In genomic region chr2:118916436-118916835, GRCm38 (mm10) we compare ENCODE assay signal across 20 mouse cellular contexts. TPM values are rescaled to one million over a fixed set of nuclear protein-coding genes. Genes with fewer than 3 reads are reported as not detected.
DNase-seq lines count a peak whose midpoint lies in the region; ATAC-seq and TF ChIP-seq lines count a peak whose summit lies in the region.
"Had no signal": no experiment of that assay in that cellular context is flagged by ENCODE, and none has a peak within 500 bp of the region (broad histone marks: within the 10 kb centered on the region; RNA-seq: fewer than 3 reads in every experiment).

No protein-coding gene starts in this region.

- peak; percentile 70 for DNase-seq in kidney, adult 11 months
- peak; percentile 46 for DNase-seq in kidney, postnatal 14 days
- DNase-seq in kidney, postnatal 36 days, result peak; percentile 77 to 82
- no peak for DNase-seq in heart, embryonic 10.5 days (ENCODE audit: low spot score)
- DNase-seq in testis, postnatal 14 days (ENCODE audit: low spot score), result no peak
- DNase-seq: adrenal gland, postnatal 10 days; cerebellum, adult 11 months; cerebellum, postnatal 36 days; gastrocnemius, postnatal 10 days; heart, adult 18-20 months; heart, postnatal 14 days had no signal

- TF ChIP-seq CTCF in ES-Bruce4 (IDR thresholded peaks at IDR 0.05; ENCODE audit: low read depth, low read length), result no peak

- ATAC-seq in kidney, embryonic 15.5 days (replicated peaks; ENCODE audit: low FRiP score), result no peak
- ATAC-seq in kidney, embryonic 16.5 days (ENCODE audit: low FRiP score, low TSS enrichment), result no peak
- ATAC-seq: forebrain, embryonic 16.5 days had no signal

- TF ChIP-seq EP300 in ES-Bruce4 (IDR thresholded peaks at IDR 0.05; ENCODE audit: insufficient read depth, low read depth, low read length), result no peak

- H3K27ac ChIP-seq in kidney, embryonic 15.5 days, result no peak overlapping the region
- H3K27ac ChIP-seq in kidney, embryonic 16.5 days (ENCODE audit: low read length), result no peak overlapping the region
- no peak overlapping the region for H3K27ac ChIP-seq in ES-Bruce4 (ENCODE audit: insufficient read depth, low read length)
- H3K27ac ChIP-seq in heart, embryonic 10.5 days, result no peak overlapping the region
- H3K27ac ChIP-seq: embryonic facial prominence, embryonic 13.5 days; forebrain, embryonic 12.5 days; heart, embryonic 15.5 days; hindbrain, embryonic 13.5 days had no signal

- no peak overlapping the region for H3K4me3 ChIP-seq in kidney, embryonic 15.5 days (replicated peaks)
- no peak overlapping the region for H3K4me3 ChIP-seq in kidney, embryonic 16.5 days (ENCODE audit: low read length)
- no peak overlapping the region for H3K4me3 ChIP-seq in ES-Bruce4 (ENCODE audit: low read depth, low read length)
- H3K4me3 ChIP-seq in heart, embryonic 10.5 days, result no peak overlapping the region
- H3K4me3 ChIP-seq: embryonic facial prominence, embryonic 13.5 days; forebrain, embryonic 12.5 days; heart, embryonic 15.5 days; hindbrain, embryonic 13.5 days had no signal

- H3K36me3 ChIP-seq in kidney, embryonic 15.5 days, result peaks cover 38% of the 10 kb centered on the region
- H3K36me3 ChIP-seq in kidney, embryonic 16.5 days (ENCODE audit: insufficient read depth, low read length), result peaks cover 16% of the 10 kb centered on the region
- H3K36me3 ChIP-seq in ES-Bruce4 (ENCODE audit: control insufficient read depth, insufficient read depth, low read length, poor library complexity, severe bottlenecking), result no peaks in the 10 kb centered on the region; the same call in 1 of the 2 replicates
- peaks cover 50% of the 10 kb centered on the region for H3K36me3 ChIP-seq in heart, embryonic 10.5 days

- WGBS in kidney, embryonic 15.5 days, result 89% methylated on average over 17 of the region's 17 CpGs
- WGBS in kidney, embryonic 16.5 days, result 87% methylated on average over 17 of the region's 17 CpGs
- 93% methylated on average over 17 of the region's 17 CpGs for WGBS in heart, embryonic 10.5 days

- no peak overlapping the region for H3K9ac ChIP-seq in kidney, embryonic 15.5 days
- H3K9ac ChIP-seq in kidney, embryonic 16.5 days (replicated peaks; ENCODE audit: low read length), result no peak overlapping the region
- peak overlapping the region; percentile 28; the same call in 1 of the 2 replicates for H3K9ac ChIP-seq in ES-Bruce4 (ENCODE audit: low read depth, poor library complexity, severe bottlenecking)
- H3K9ac ChIP-seq: embryonic facial prominence, embryonic 13.5 days; forebrain, embryonic 12.5 days; heart, embryonic 15.5 days; hindbrain, embryonic 13.5 days had no signal

- no peak overlapping the region for H3K4me2 ChIP-seq in kidney, embryonic 15.5 days
- H3K4me2 ChIP-seq in kidney, embryonic 16.5 days (replicated peaks; ENCODE audit: low read depth, low read length), result no peak overlapping the region
- H3K4me2 ChIP-seq: embryonic facial prominence, embryonic 13.5 days; forebrain, embryonic 12.5 days; heart, embryonic 11.5 days; heart, embryonic 15.5 days; hindbrain, embryonic 13.5 days had no signal

- no peaks in the 10 kb centered on the region for H3K9me3 ChIP-seq in kidney, embryonic 15.5 days (replicated peaks)
- no peaks in the 10 kb centered on the region for H3K9me3 ChIP-seq in kidney, embryonic 16.5 days (ENCODE audit: low read length)
- H3K9me3 ChIP-seq in ES-Bruce4 (replicated peaks; ENCODE audit: control insufficient read depth, insufficient read depth, low read length, poor library complexity, severe bottlenecking), result no peaks in the 10 kb centered on the region
- no peaks in the 10 kb centered on the region for H3K9me3 ChIP-seq in heart, embryonic 10.5 days
- H3K9me3 ChIP-seq: embryonic facial prominence, embryonic 13.5 days; forebrain, embryonic 12.5 days; heart, embryonic 15.5 days; hindbrain, embryonic 13.5 days had no signal

- H3K27me3 ChIP-seq in kidney, embryonic 15.5 days, result no peaks in the 10 kb centered on the region
- H3K27me3 ChIP-seq in kidney, embryonic 16.5 days (ENCODE audit: insufficient read depth, low read length), result no peaks in the 10 kb centered on the region
- H3K27me3 ChIP-seq in ES-Bruce4 (ENCODE audit: control insufficient read depth, insufficient read depth, low read length, poor library complexity, severe bottlenecking), result no peaks in the 10 kb centered on the region
- H3K27me3 ChIP-seq in heart, embryonic 10.5 days (ENCODE audit: insufficient read depth, poor library complexity, severe bottlenecking), result 0 out of 2 replicates have a peak, but pooled peaks cover 7% of the 10 kb centered on the region
- H3K27me3 ChIP-seq: embryonic facial prominence, embryonic 13.5 days; forebrain, embryonic 12.5 days; heart, embryonic 15.5 days; hindbrain, embryonic 13.5 days had no signal

- TF ChIP-seq POLR2A in ES-Bruce4 (IDR thresholded peaks at IDR 0.05; ENCODE audit: insufficient read depth, low read length), result no peak

- H3K4me1 ChIP-seq in kidney, embryonic 15.5 days, result peaks cover 15% of the 10 kb centered on the region
- peaks cover 15% of the 10 kb centered on the region for H3K4me1 ChIP-seq in kidney, embryonic 16.5 days (ENCODE audit: insufficient read depth, low read length)
- no peaks in the 10 kb centered on the region for H3K4me1 ChIP-seq in ES-Bruce4 (ENCODE audit: control insufficient read depth, insufficient read depth, low read length)
- peaks cover 52% of the 10 kb centered on the region for H3K4me1 ChIP-seq in heart, embryonic 10.5 days

RNA-seq across cellular contexts. Expression of gene Chst14, which starts 9.9 kb away (rescaled TPM):
- 25.9 and 28.4 TPM in 2 replicates for polyA plus RNA-seq in kidney, embryonic 15.5 days (2015; fragmentation: Nextera tagmentation; extraction: Ambion mirVana)
- polyA plus RNA-seq in kidney, embryonic 16.5 days (2015; fragmentation: Nextera tagmentation; extraction: Ambion mirVana), result 26.8 and 28.6 TPM in 2 replicates
- polyA plus RNA-seq in ES-Bruce4 (2011; ENCODE audit: insufficient read depth, insufficient read length, low read depth, missing spikeins), result 9.3 and 10.3 TPM in 2 replicates
- 18.8 and 20.1 TPM in 2 replicates for polyA plus RNA-seq in heart, embryonic 10.5 days (2016; fragmentation: Nextera tagmentation; extraction: Ambion mirVana)

RNA-seq across cellular contexts. Expression of gene Bahd1, which starts 16.3 kb away (rescaled TPM):
- 3.8 and 4.4 TPM in 2 replicates for polyA plus RNA-seq in kidney, embryonic 15.5 days (2015; fragmentation: Nextera tagmentation; extraction: Ambion mirVana)
- polyA plus RNA-seq in kidney, embryonic 16.5 days (2015; fragmentation: Nextera tagmentation; extraction: Ambion mirVana), result 3.1 and 3.5 TPM in 2 replicates
- polyA plus RNA-seq in ES-Bruce4 (2011; ENCODE audit: insufficient read depth, insufficient read length, low read depth, missing spikeins), result 12.2 and 14.1 TPM in 2 replicates
- polyA plus RNA-seq in heart, embryonic 10.5 days (2016; fragmentation: Nextera tagmentation; extraction: Ambion mirVana), result 3.3 and 4.4 TPM in 2 replicates

RNA-seq across cellular contexts. Expression of gene Ivd, which starts 54.7 kb away (rescaled TPM):
- 71.6 and 82.8 TPM in 2 replicates for polyA plus RNA-seq in kidney, embryonic 15.5 days (2015; fragmentation: Nextera tagmentation; extraction: Ambion mirVana)
- polyA plus RNA-seq in kidney, embryonic 16.5 days (2015; fragmentation: Nextera tagmentation; extraction: Ambion mirVana), result 91.0 and 91.1 TPM in 2 replicates
- 28.7 and 30.3 TPM in 2 replicates for polyA plus RNA-seq in ES-Bruce4 (2011; ENCODE audit: insufficient read depth, insufficient read length, low read depth, missing spikeins)
- polyA plus RNA-seq in heart, embryonic 10.5 days (2016; fragmentation: Nextera tagmentation; extraction: Ambion mirVana), result 67.2 and 82.4 TPM in 2 replicates

Comparison
In these comparisons a context has a peak if more than half of its experiments do, and no peak if none do; other contexts are left out.
1. DNase-seq: peak in kidney, adult 11 months (single experiment), kidney, postnatal 14 days (single experiment) and kidney, postnatal 36 days (2 of 2); none in heart, embryonic 10.5 days (single experiment) and testis, postnatal 14 days (single experiment).